Mouse (Mus musculus): ENCODE data around the gene Gm45233.

DNA sequence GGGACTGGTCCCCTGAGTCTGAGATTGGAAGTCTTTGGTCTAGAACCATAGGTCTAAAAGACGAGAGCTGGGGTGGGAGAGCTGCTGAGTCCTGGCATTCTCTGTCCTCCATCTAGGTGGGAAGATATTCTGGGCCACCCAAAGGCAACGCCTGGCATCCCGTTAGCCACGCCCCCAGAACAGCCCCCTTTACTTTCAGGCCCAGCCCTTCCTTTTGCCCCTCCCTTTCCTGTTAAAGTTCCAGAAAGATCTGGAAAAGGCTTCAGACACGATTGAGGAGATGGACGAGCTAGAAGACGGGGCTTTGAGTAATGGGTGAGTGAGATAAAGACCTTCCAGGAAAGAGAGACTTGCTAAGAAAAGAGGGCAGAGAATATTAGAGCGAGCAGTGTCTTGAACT is 16.5 kb upstream of the Gm45233 start, which contains the start of gene Lim2:
- TF ChIP-seq POLR2A (IDR thresholded peaks at IDR 0.05; ENCODE audit: control insufficient read depth, extremely low read depth, insufficient read depth, low read length, poor library complexity) (no peak), CTCF (IDR thresholded peaks at IDR 0.05; ENCODE audit: borderline replicate concordance, control insufficient read depth, extremely low read depth, insufficient read depth, low read length, poor library complexity) (no peak)
